Mouse (Mus musculus) ES-E14 (cell line): ENCODE measurements around the gene Mrps18b. TPM values are rescaled to one million over a fixed set of nuclear protein-coding genes. Genes with fewer than 3 reads are reported as not detected.

Experiments
- DNase-seq: peaks from one replicate; pipeline ENCODE4 v3.0.0-alpha.2; 2013; ENCODE audit warnings: low read depth, low spot score
- H3K27ac ChIP-seq: 2 replicates; pipeline ENCODE4 v1.5.1; 2012; ENCODE audit warnings: low read depth, mild to moderate bottlenecking, low read length, moderate library complexity, mixed read lengths; ENCODE audit not compliant: poor library complexity, insufficient read depth, severe bottlenecking
- H3K36me3 ChIP-seq: 2 replicates; pipeline ENCODE4 v1.6.1; 2012; ENCODE audit warnings: mild to moderate bottlenecking, low read length, moderate library complexity, mixed read lengths; ENCODE audit not compliant: control insufficient read depth, poor library complexity, insufficient read depth, severe bottlenecking
- H3K4me1 ChIP-seq, 2 experiments: fragments of 150-350 bp in 1 of 2; sonication (generic) in 1 of 2; 2 replicates each; pipeline ENCODE4 v1.6.1; 2012; ENCODE audit warnings: low read length in 2 of 2, mild to moderate bottlenecking in 1 of 2, mixed read lengths in 1 of 2; ENCODE audit not compliant: control insufficient read depth in 2 of 2, insufficient read depth in 2 of 2, poor library complexity in 1 of 2
- H3K4me3 ChIP-seq, 2 experiments: fragments of 150-350 bp in 1 of 2; sonication (generic) in 1 of 2; 2 replicates each; pipeline ENCODE4 v1.5.1; 2012; ENCODE audit warnings: low read length in 2 of 2, low read depth in 1 of 2, mild to moderate bottlenecking in 1 of 2, mixed read lengths in 1 of 2; ENCODE audit not compliant: insufficient read depth in 1 of 2, poor library complexity in 1 of 2, severe bottlenecking in 1 of 2
- H3K9ac ChIP-seq: 2 replicates; pipeline ENCODE4 v1.6.1; 2012; ENCODE audit warnings: low read depth, mild to moderate bottlenecking, low read length, mixed read lengths; ENCODE audit not compliant: poor library complexity, insufficient read depth, severe bottlenecking
- H3K9me3 ChIP-seq: fragments of 150-350 bp; sonication (generic); 2 replicates; pipeline ENCODE4 v1.6.1; 2012; ENCODE audit warnings: low read depth, mild to moderate bottlenecking, low read length; ENCODE audit not compliant: control insufficient read depth, insufficient read depth
- CHD2 ChIP-seq: IDR thresholded peaks from 2 replicates; pipeline ENCODE4 v1.6.1; 2014; ENCODE audit warnings: mild to moderate bottlenecking, low read depth, low read length, inconsistent platforms
- HCFC1 ChIP-seq: IDR thresholded peaks from 2 replicates; pipeline ENCODE4 v1.6.1; 2012; ENCODE audit warnings: low read length, inconsistent platforms, borderline replicate concordance; ENCODE audit not compliant: insufficient read depth
- MAFK ChIP-seq: IDR thresholded peaks from 2 replicates; pipeline ENCODE4 v1.6.1; 2014; ENCODE audit warnings: mild to moderate bottlenecking, low read depth, low read length, inconsistent platforms; ENCODE audit not compliant: insufficient read depth
- ZC3H11A ChIP-seq: IDR thresholded peaks from 2 replicates; pipeline ENCODE4 v1.6.1; 2012; ENCODE audit warnings: low read depth, mild to moderate bottlenecking, inconsistent platforms, low read length, borderline replicate concordance
- ZNF384 ChIP-seq: IDR thresholded peaks from 2 replicates; pipeline ENCODE4 v1.6.1; 2012; ENCODE audit warnings: low read depth, low read length, inconsistent platforms
- in situ Hi-C, 2 experiments: fragments of 600-800 bp; cut with MboI; formaldehyde crosslinking; loops; one replicate each; pipeline ENCODE4 v1.15.1; 2025; ENCODE audit warnings: low sequenced_read_pairs in 2 of 2, inconsistent platforms in 1 of 2; ENCODE audit not compliant: unreplicated experiment in 2 of 2
- total RNA-seq: library from RNA; depleted of rRNA; stranded (reverse); fragments of 300-350 nt; gene quantifications from 2 replicates; pipeline ENCODE4 v1.2.3, GENCODE M21; 2012

Mrps18b gene
- total RNA-seq, 1 experiment = 189 TPM

GRCm38 (mm10) chr17:35868165-35868820 lies 47.9 kb downstream of the Mrps18b start:
- TF ChIP-seq ZNF384 (no peak), CHD2 (no peak), ZC3H11A (no peak), MAFK (no peak), HCFC1 (no peak)
- H3K27ac ChIP-seq = peak overlapping the region; percentile 82
- no peak for DNase-seq
- H3K9ac ChIP-seq = peak overlapping the region; percentile 81; the same call in 1 of the 2 replicates
- H3K4me3 ChIP-seq = peak overlapping the region; percentile 56 to 78
- H3K9me3 ChIP-seq = no peaks in the 10 kb centered on the region
- in situ Hi-C loops = no loop called here
- peaks cover 6 to 14% of the 10 kb centered on the region in 2 experiments; a peak in 2 of 4 replicates for H3K4me1 ChIP-seq
- H3K36me3 ChIP-seq = peaks cover 5% of the 10 kb centered on the region; the same call in 1 of the 2 replicates

DNA sequence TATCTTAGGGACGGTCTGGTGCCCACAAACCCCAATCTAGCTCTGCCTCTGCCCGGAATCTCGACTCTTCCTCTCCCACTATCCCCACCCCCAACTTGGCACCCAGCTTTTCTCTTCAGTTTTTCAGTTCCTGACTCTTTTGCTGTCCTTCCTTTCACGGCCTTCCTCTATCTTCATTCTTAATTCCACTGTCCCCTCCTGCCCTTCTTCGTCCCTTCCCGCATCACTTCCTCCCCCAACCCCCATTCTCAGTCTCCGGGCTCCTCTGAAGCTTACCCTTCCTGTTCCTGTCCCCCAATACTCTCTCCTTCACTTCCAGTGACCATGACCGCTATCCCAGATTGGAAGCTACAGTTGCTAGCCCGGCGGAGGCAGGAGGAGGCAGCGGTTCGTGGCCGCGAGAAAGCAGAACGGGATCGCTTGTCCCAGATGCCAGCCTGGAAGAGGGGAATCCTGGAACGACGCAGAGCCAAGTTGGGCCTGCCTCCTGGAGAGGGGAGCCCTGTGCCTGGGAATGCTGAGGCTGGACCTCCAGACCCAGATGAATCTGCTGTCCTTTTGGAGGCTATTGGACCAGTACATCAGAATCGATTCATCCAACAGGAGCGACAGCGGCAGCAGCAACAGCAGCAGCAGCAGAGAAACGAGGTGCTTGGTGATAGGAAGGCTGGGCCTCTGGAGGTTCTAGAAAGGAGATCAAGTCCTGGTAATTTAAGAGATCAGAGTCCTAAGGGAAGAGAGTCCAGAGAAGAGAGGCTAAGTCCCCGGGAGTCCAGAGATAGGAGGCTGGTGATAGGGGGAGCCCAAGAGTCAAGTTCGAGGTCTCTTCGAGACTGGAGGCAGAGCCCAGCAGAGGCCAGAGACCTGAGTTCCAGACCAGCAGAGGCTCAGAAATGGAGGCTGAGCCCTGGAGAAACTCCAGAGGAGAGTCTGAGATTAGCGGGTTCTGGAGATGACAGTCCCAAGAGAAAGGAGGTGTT lies 49.0 kb downstream of the Mrps18b start:
- Histone ChIP-seq H3K4me3 (peak overlapping the region; percentile 78 to 91), H3K36me3 (peaks cover 7% of the 10 kb centered on the region; the same call in 1 of the 2 replicates), H3K27ac (no peak overlapping the region), H3K9me3 (no peaks in the 10 kb centered on the region), H3K4me1 (peaks cover 6 to 15% of the 10 kb centered on the region in 2 experiments; a peak in 2 of 4 replicates), H3K9ac (peak overlapping the region; percentile 81)
- TF ChIP-seq MAFK = no peak
- TF ChIP-seq CHD2 = no peak
- no peak for TF ChIP-seq ZNF384
- TF ChIP-seq ZC3H11A = no peak
- TF ChIP-seq HCFC1 = no peak
- no peak for DNase-seq
- in situ Hi-C loops = no loop called here

- Histone ChIP-seq H3K4me1 (peaks cover 6 to 15% of the 10 kb centered on the region in 2 experiments; a peak in 2 of 4 replicates), H3K4me3 (peak overlapping the region; percentile 78 to 91), H3K36me3 (peaks cover 7% of the 10 kb centered on the region; the same call in 1 of the 2 replicates), H3K9ac (peak overlapping the region; percentile 81), H3K27ac (peak overlapping the region; percentile 78), H3K9me3 (no peaks in the 10 kb centered on the region)
- TF ChIP-seq MAFK (no peak), CHD2 (no peak), ZC3H11A (no peak), HCFC1 (no peak), ZNF384 (no peak)
- no peak for DNase-seq
- in situ Hi-C loops = no loop called here
Observed at GRCm38 (mm10) chr17:35866281-35866831, 49.8 kb downstream of the Mrps18b start.

- H3K9ac ChIP-seq = peak within 1 kb of the TSS; percentile 81
- peak within 1 kb of the TSS; percentile 78 to 91 for H3K4me3 ChIP-seq
- no peak for TF ChIP-seq HCFC1
- TF ChIP-seq MAFK = no peak
- TF ChIP-seq ZNF384 = no peak
- no peak for TF ChIP-seq CHD2
- TF ChIP-seq ZC3H11A = no peak
- H3K9me3 ChIP-seq = no peaks in the 10 kb centered on the region
- peaks cover 4 to 15% of the 10 kb centered on the region in 2 experiments; a peak in 2 of 4 replicates for H3K4me1 ChIP-seq
- no peak for DNase-seq
- peaks cover 4% of the 10 kb centered on the region; the same call in 1 of the 2 replicates for H3K36me3 ChIP-seq
- in situ Hi-C loops = no loop called here
- peak within 1 kb of the TSS; percentile 78 for H3K27ac ChIP-seq
Observed at GRCm38 (mm10) chr17:35865481-35866280, 50.5 kb downstream of the Mrps18b start, which contains the start of gene Ppp1r18. TSS of gene Ppp1r18 (plus strand) at chr17:35865593.
